Mouse (Mus musculus) liver, embryonic 15.5 days (tissue): Measurements from ENCODE around the gene Wdr89. TPM values are rescaled to one million over a fixed set of nuclear protein-coding genes. Genes with fewer than 3 reads are reported as not detected.
"Not testable (repeated sequence)": the region's sequence is repeated elsewhere in the genome, so short reads cannot be mapped to it uniquely, and the experiment has no call there.

Experiments
- ATAC-seq: fragments of 200-750 bp; cut with Nextera tagmentation; 2 replicates; pipeline ENCODE4 v1.8.0; 2017; ENCODE audit warnings: moderate number of reproducible peaks, mild to moderate bottlenecking, moderate library complexity; ENCODE audit not compliant: insufficient read depth
- H3K27ac ChIP-seq: fragments of 300-500 bp; sonication (generic); replicated peaks from 2 replicates; pipeline ENCODE4 v1.5.1; 2015; ENCODE audit warnings: mild to moderate bottlenecking, inconsistent platforms
- H3K27me3 ChIP-seq: fragments of 300-500 bp; sonication (generic); 2 replicates; pipeline ENCODE4 v1.6.1; 2015; ENCODE audit warnings: mild to moderate bottlenecking, inconsistent platforms
- H3K36me3 ChIP-seq: fragments of 300-500 bp; sonication (generic); replicated peaks from 2 replicates; pipeline ENCODE4 v1.6.1; 2015; ENCODE audit warnings: moderate library complexity, mild to moderate bottlenecking, inconsistent platforms
- H3K4me1 ChIP-seq: fragments of 300-500 bp; sonication (generic); replicated peaks from 2 replicates; pipeline ENCODE4 v1.6.1; 2015; ENCODE audit warnings: inconsistent platforms
- H3K4me2 ChIP-seq: fragments of 300-500 bp; sonication (generic); 2 replicates; pipeline ENCODE4 v1.6.1; 2015; ENCODE audit warnings: moderate library complexity, mild to moderate bottlenecking, inconsistent platforms
- H3K4me3 ChIP-seq: fragments of 300-500 bp; sonication (generic); replicated peaks from 2 replicates; pipeline ENCODE4 v1.5.1; 2015; ENCODE audit warnings: mild to moderate bottlenecking, inconsistent platforms
- H3K9ac ChIP-seq: fragments of 300-500 bp; sonication (generic); 2 replicates; pipeline ENCODE4 v1.6.1; 2015; ENCODE audit warnings: moderate library complexity, mild to moderate bottlenecking, inconsistent platforms
- H3K9me3 ChIP-seq: fragments of 300-500 bp; sonication (generic); replicated peaks from 2 replicates; pipeline ENCODE4 v1.6.1; 2016; ENCODE audit warnings: inconsistent platforms
- WGBS: fragments of 180-500 bp; shearing (Covaris S2); methylation state at CpG from one replicate; pipeline ENCODE4 v1.1.7; 2015; ENCODE audit warnings: mixed read lengths; ENCODE audit not compliant: insufficient replicate concordance; 5-methylcytosine and 5-hydroxymethylcytosine counted together
- polyA plus RNA-seq: library from polyadenylated mRNA; unstranded; fragments of >200 nt; fragmentation: Nextera tagmentation; extraction: Ambion mirVana; gene quantifications from 2 replicates; pipeline ENCODE4 v1.2.1, GENCODE M21; 2015

Wdr89 gene
- 2.7 and 3.6 TPM in 2 replicates for polyA plus RNA-seq

GRCm38 (mm10) chr12:75669258-75670106 lies at the start of gene Wdr89:
TSS of gene Wdr89 (minus strand) at chr12:75669537.
- WGBS = under 1% methylated on average over 55 of the region's 55 CpGs
- peaks cover 41% of the 10 kb centered on the region for H3K4me1 ChIP-seq
- peak; percentile 96 for ATAC-seq

GRCm38 (mm10) chr12:75713596-75713995 lies 44.3 kb upstream of the Wdr89 start:
- no peak overlapping the region for H3K4me2 ChIP-seq
- no peaks in the 10 kb centered on the region for H3K9me3 ChIP-seq
- peaks cover 19% of the 10 kb centered on the region for H3K36me3 ChIP-seq
- H3K27ac ChIP-seq = no peak overlapping the region
- no peaks in the 10 kb centered on the region for H3K27me3 ChIP-seq
- no peak overlapping the region for H3K9ac ChIP-seq
- H3K4me1 ChIP-seq = peaks cover 3% of the 10 kb centered on the region; the same call in 1 of the 2 replicates
- 66% methylated on average over 9 of the region's 9 CpGs for WGBS
- H3K4me3 ChIP-seq = no peak overlapping the region
- ATAC-seq = no peak

More at GRCm38 (mm10) chr12:75669258-75670106, at the start of gene Wdr89:
- Histone ChIP-seq H3K27ac (peak within 1 kb of the TSS; percentile 84), H3K4me2 (peak within 1 kb of the TSS; percentile 94), H3K4me3 (peak within 1 kb of the TSS; percentile 71), H3K9ac (peak within 1 kb of the TSS; percentile 70), H3K36me3 (no peaks in the 10 kb centered on the region), H3K9me3 (no peaks in the 10 kb centered on the region), H3K27me3 (no peaks in the 10 kb centered on the region)

- H3K4me1 ChIP-seq, H3K27me3 ChIP-seq, H3K4me3 ChIP-seq, H3K27ac ChIP-seq, H3K9ac ChIP-seq, ATAC-seq, H3K9me3 ChIP-seq, H3K4me2 ChIP-seq: not testable (repeated sequence)
- H3K36me3 ChIP-seq = peaks cover 17% of the 10 kb centered on the region
- 64% methylated on average over 7 of the region's 7 CpGs for WGBS
These were observed 43.6 kb upstream of the Wdr89 start for GRCm38 (mm10) chr12:75712905-75713304.

GRCm38 (mm10) chr12:75710596-75711376 lies 41.4 kb upstream of the Wdr89 start:
- Histone ChIP-seq H3K4me1 (peaks cover 3% of the 10 kb centered on the region; the same call in 1 of the 2 replicates), H3K9me3 (no peaks in the 10 kb centered on the region), H3K27me3 (no peaks in the 10 kb centered on the region), H3K4me2 (no peak overlapping the region), H3K36me3 (peaks cover 9% of the 10 kb centered on the region), H3K27ac (no peak overlapping the region), H3K4me3 (no peak overlapping the region), H3K9ac (no peak overlapping the region)
- no peak for ATAC-seq
- WGBS = 80% methylated on average over 9 of the region's 9 CpGs

GRCm38 (mm10) chr12:75709506-75709905 lies 40.2 kb upstream of the Wdr89 start:
- no peak overlapping the region for H3K9ac ChIP-seq
- no peak for ATAC-seq
- 0 out of 2 replicates have a peak, but pooled peaks cover 4% of the 10 kb centered on the region for H3K36me3 ChIP-seq
- 49% methylated on average over 2 of the region's 2 CpGs for WGBS
- peaks cover 3% of the 10 kb centered on the region; the same call in 1 of the 2 replicates for H3K4me1 ChIP-seq
- no peaks in the 10 kb centered on the region for H3K9me3 ChIP-seq
- H3K4me3 ChIP-seq = no peak overlapping the region
- H3K27ac ChIP-seq = no peak overlapping the region
- no peak overlapping the region for H3K4me2 ChIP-seq
- H3K27me3 ChIP-seq = no peaks in the 10 kb centered on the region

GRCm38 (mm10) chr12:75706670-75707069 lies 37.3 kb upstream of the Wdr89 start:
- no peaks in the 10 kb centered on the region for H3K9me3 ChIP-seq
- no peak overlapping the region for H3K4me3 ChIP-seq
- 63% methylated on average over 7 of the region's 7 CpGs for WGBS
- peak; percentile 42; the same call in 1 of the 2 replicates for ATAC-seq
- H3K4me1 ChIP-seq = peaks cover 3% of the 10 kb centered on the region
- H3K27ac ChIP-seq = no peak overlapping the region
- no peak overlapping the region for H3K9ac ChIP-seq
- H3K27me3 ChIP-seq = no peaks in the 10 kb centered on the region
- no peaks in the 10 kb centered on the region for H3K36me3 ChIP-seq
- no peak overlapping the region for H3K4me2 ChIP-seq

- Histone ChIP-seq H3K27ac (no peak overlapping the region), H3K4me2 (no peak overlapping the region), H3K4me3 (no peak overlapping the region), H3K36me3 (no peaks in the 10 kb centered on the region), H3K9me3 (no peaks in the 10 kb centered on the region; the same call in 1 of the 2 replicates), H3K4me1 (peaks cover 7% of the 10 kb centered on the region; the same call in 1 of the 2 replicates), H3K27me3 (no peaks in the 10 kb centered on the region), H3K9ac (no peak overlapping the region)
- WGBS = 71% methylated on average over 3 of the region's 3 CpGs
- ATAC-seq = no peak
These were observed 33.4 kb upstream of the Wdr89 start for GRCm38 (mm10) chr12:75702739-75703122.

- H3K4me2 ChIP-seq = peak overlapping the region; percentile 31; the same call in 1 of the 2 replicates
- WGBS = 60% methylated on average over 14 of the region's 14 CpGs
- no peak for ATAC-seq
- H3K9me3 ChIP-seq = no peaks in the 10 kb centered on the region; the same call in 1 of the 2 replicates
- no peak overlapping the region for H3K4me3 ChIP-seq
- H3K27me3 ChIP-seq = no peaks in the 10 kb centered on the region
- peaks cover 7% of the 10 kb centered on the region; the same call in 1 of the 2 replicates for H3K4me1 ChIP-seq
- H3K36me3 ChIP-seq = no peaks in the 10 kb centered on the region
- no peak overlapping the region for H3K27ac ChIP-seq
- H3K9ac ChIP-seq = no peak overlapping the region
These were observed 32.9 kb upstream of the Wdr89 start for GRCm38 (mm10) chr12:75702084-75702738.

GRCm38 (mm10) chr12:75701173-75702083 lies 32.1 kb upstream of the Wdr89 start:
- no peak; the same call in 1 of the 2 replicates for ATAC-seq
- no peak overlapping the region for H3K9ac ChIP-seq
- no peak overlapping the region for H3K27ac ChIP-seq

GRCm38 (mm10) chr12:75698692-75699091 lies 29.4 kb upstream of the Wdr89 start:
- no peak overlapping the region for H3K4me2 ChIP-seq
- no peak for ATAC-seq
- WGBS = 74% methylated on average over 3 of the region's 3 CpGs
- H3K27me3 ChIP-seq = no peaks in the 10 kb centered on the region
- H3K27ac ChIP-seq = no peak overlapping the region
- H3K36me3 ChIP-seq = no peaks in the 10 kb centered on the region
- H3K9me3 ChIP-seq = no peaks in the 10 kb centered on the region; the same call in 1 of the 2 replicates
- peaks cover 7% of the 10 kb centered on the region; the same call in 1 of the 2 replicates for H3K4me1 ChIP-seq
- no peak overlapping the region for H3K9ac ChIP-seq
- no peak overlapping the region for H3K4me3 ChIP-seq

More at GRCm38 (mm10) chr12:75701173-75702083, 32.1 kb upstream of the Wdr89 start:
- no peaks in the 10 kb centered on the region for H3K27me3 ChIP-seq
- H3K36me3 ChIP-seq = no peaks in the 10 kb centered on the region
- no peak overlapping the region for H3K4me3 ChIP-seq
- peaks cover 7% of the 10 kb centered on the region; the same call in 1 of the 2 replicates for H3K4me1 ChIP-seq
- H3K4me2 ChIP-seq = peak overlapping the region; percentile 31
- 34% methylated on average over 21 of the region's 21 CpGs for WGBS
- no peaks in the 10 kb centered on the region; the same call in 1 of the 2 replicates for H3K9me3 ChIP-seq
